Mouse (Mus musculus) ES-E14 (cell line): ENCODE measurements around the gene Grin2c. TPM values are rescaled to one million over a fixed set of nuclear protein-coding genes. Genes with fewer than 3 reads are reported as not detected.

Experiments
- DNase-seq: peaks from one replicate; pipeline ENCODE4 v3.0.0-alpha.2; 2013; ENCODE audit warnings: low read depth, low spot score
- H3K27ac ChIP-seq: 2 replicates; pipeline ENCODE4 v1.5.1; 2012; ENCODE audit warnings: low read depth, mild to moderate bottlenecking, low read length, moderate library complexity, mixed read lengths; ENCODE audit not compliant: poor library complexity, insufficient read depth, severe bottlenecking
- H3K36me3 ChIP-seq: 2 replicates; pipeline ENCODE4 v1.6.1; 2012; ENCODE audit warnings: mild to moderate bottlenecking, low read length, moderate library complexity, mixed read lengths; ENCODE audit not compliant: control insufficient read depth, poor library complexity, insufficient read depth, severe bottlenecking
- H3K4me1 ChIP-seq, 2 experiments: fragments of 150-350 bp in 1 of 2; sonication (generic) in 1 of 2; 2 replicates each; pipeline ENCODE4 v1.6.1; 2012; ENCODE audit warnings: low read length in 2 of 2, mild to moderate bottlenecking in 1 of 2, mixed read lengths in 1 of 2; ENCODE audit not compliant: control insufficient read depth in 2 of 2, insufficient read depth in 2 of 2, poor library complexity in 1 of 2
- H3K4me3 ChIP-seq, 2 experiments: fragments of 150-350 bp in 1 of 2; sonication (generic) in 1 of 2; 2 replicates each; pipeline ENCODE4 v1.5.1; 2012; ENCODE audit warnings: low read length in 2 of 2, low read depth in 1 of 2, mild to moderate bottlenecking in 1 of 2, mixed read lengths in 1 of 2; ENCODE audit not compliant: insufficient read depth in 1 of 2, poor library complexity in 1 of 2, severe bottlenecking in 1 of 2
- H3K9ac ChIP-seq: 2 replicates; pipeline ENCODE4 v1.6.1; 2012; ENCODE audit warnings: low read depth, mild to moderate bottlenecking, low read length, mixed read lengths; ENCODE audit not compliant: poor library complexity, insufficient read depth, severe bottlenecking
- H3K9me3 ChIP-seq: fragments of 150-350 bp; sonication (generic); 2 replicates; pipeline ENCODE4 v1.6.1; 2012; ENCODE audit warnings: low read depth, mild to moderate bottlenecking, low read length; ENCODE audit not compliant: control insufficient read depth, insufficient read depth
- CHD2 ChIP-seq: IDR thresholded peaks from 2 replicates; pipeline ENCODE4 v1.6.1; 2014; ENCODE audit warnings: mild to moderate bottlenecking, low read depth, low read length, inconsistent platforms
- HCFC1 ChIP-seq: IDR thresholded peaks from 2 replicates; pipeline ENCODE4 v1.6.1; 2012; ENCODE audit warnings: low read length, inconsistent platforms, borderline replicate concordance; ENCODE audit not compliant: insufficient read depth
- MAFK ChIP-seq: IDR thresholded peaks from 2 replicates; pipeline ENCODE4 v1.6.1; 2014; ENCODE audit warnings: mild to moderate bottlenecking, low read depth, low read length, inconsistent platforms; ENCODE audit not compliant: insufficient read depth
- ZC3H11A ChIP-seq: IDR thresholded peaks from 2 replicates; pipeline ENCODE4 v1.6.1; 2012; ENCODE audit warnings: low read depth, mild to moderate bottlenecking, inconsistent platforms, low read length, borderline replicate concordance
- ZNF384 ChIP-seq: IDR thresholded peaks from 2 replicates; pipeline ENCODE4 v1.6.1; 2012; ENCODE audit warnings: low read depth, low read length, inconsistent platforms
- in situ Hi-C, 2 experiments: fragments of 600-800 bp; cut with MboI; formaldehyde crosslinking; loops; one replicate each; pipeline ENCODE4 v1.15.1; 2025; ENCODE audit warnings: low sequenced_read_pairs in 2 of 2, inconsistent platforms in 1 of 2; ENCODE audit not compliant: unreplicated experiment in 2 of 2
- total RNA-seq: library from RNA; depleted of rRNA; stranded (reverse); fragments of 300-350 nt; gene quantifications from 2 replicates; pipeline ENCODE4 v1.2.3, GENCODE M21; 2012

Gene Grin2c
- total RNA-seq, 1 experiment, result 0.22 TPM

DNA sequence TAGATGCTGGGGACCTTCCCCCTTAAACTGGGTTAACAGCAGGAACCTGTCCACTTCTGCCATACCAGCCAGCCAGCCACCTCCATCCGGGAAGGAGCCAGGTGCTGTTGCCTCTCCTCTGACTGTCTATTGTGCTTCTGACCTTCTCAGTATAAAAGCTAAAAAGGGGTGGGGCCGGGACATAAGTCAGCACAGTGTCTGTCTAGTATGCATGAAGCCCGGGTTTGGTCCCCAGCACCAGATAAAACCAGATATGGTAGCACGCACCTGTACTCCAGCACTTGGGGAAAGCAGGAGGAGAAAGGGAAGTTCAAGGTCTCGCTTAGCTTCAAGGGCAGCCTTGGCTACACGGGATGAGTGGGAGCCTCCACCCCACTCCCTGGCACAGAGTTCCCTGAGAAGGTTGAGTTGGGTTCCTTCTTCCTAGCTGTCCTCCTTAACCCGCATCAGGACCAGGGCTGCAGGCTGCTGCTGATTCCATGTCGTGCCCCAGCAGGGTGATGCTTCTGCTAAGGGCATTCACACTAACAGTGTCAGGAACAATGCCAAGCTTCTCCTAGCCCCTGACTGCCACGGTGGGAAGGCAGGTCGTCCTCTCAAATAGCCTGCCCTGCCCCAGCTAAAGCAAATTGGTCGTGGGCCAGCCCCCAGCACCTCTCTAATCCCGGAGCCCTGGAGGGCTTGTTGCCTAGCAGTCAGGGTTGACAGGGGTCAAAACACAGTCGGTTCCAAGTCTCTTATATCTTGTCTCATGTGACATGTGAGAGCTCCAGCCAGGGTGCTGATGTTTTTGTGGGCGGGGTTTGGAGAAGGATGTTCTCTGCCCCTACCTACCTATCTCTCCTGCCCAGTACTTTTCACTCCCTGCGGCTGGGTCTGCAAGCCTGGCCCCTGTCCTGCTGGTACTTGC, 37.8 kb downstream of the Grin2c start:
- H3K27ac ChIP-seq, result no peak overlapping the region
- peak; percentile 41 for DNase-seq
- in situ Hi-C loops, result no loop called here
- H3K9ac ChIP-seq, result no peak overlapping the region
- H3K9me3 ChIP-seq, result no peaks in the 10 kb centered on the region
- no peak overlapping the region for H3K4me3 ChIP-seq
- H3K4me1 ChIP-seq, result peaks cover 0 to 34% of the 10 kb centered on the region in 2 experiments; a peak in 1 of 4 replicates
- TF ChIP-seq ZC3H11A (no peak), MAFK (no peak), CHD2 (no peak), HCFC1 (no peak), ZNF384 (no peak)
- H3K36me3 ChIP-seq, result no peaks in the 10 kb centered on the region

DNA sequence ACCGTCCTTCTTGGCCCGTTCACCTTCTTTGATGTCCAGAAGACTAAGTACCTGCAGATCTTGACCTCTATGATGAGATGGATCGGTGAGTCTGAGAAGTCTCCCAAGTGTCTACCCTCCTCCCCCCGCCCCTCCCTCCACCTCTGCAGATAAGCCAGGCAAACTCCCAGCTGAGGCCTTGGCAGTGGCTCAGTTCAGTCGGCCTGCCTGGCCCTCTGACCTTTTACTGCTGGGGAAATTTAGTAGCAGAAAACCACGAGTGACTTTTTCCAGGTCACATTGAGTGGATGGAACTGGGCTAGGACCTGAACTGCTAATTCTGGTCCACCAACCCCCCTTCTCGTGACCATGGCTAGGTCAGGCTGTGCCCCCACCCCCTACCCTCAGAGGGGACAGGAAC, 38.6 kb downstream of the Grin2c start:
- in situ Hi-C loops, result no loop called here
- no peaks in the 10 kb centered on the region for H3K9me3 ChIP-seq
- H3K27ac ChIP-seq, result no peak overlapping the region
- no peak overlapping the region for H3K9ac ChIP-seq
- no peaks in the 10 kb centered on the region for H3K36me3 ChIP-seq
- H3K4me3 ChIP-seq, result no peak overlapping the region
- H3K4me1 ChIP-seq, result peaks cover 0 to 29% of the 10 kb centered on the region in 2 experiments; a peak in 1 of 4 replicates
- DNase-seq, result no peak
- TF ChIP-seq ZNF384 (no peak), CHD2 (no peak), HCFC1 (no peak), MAFK (no peak), ZC3H11A (no peak)

DNA sequence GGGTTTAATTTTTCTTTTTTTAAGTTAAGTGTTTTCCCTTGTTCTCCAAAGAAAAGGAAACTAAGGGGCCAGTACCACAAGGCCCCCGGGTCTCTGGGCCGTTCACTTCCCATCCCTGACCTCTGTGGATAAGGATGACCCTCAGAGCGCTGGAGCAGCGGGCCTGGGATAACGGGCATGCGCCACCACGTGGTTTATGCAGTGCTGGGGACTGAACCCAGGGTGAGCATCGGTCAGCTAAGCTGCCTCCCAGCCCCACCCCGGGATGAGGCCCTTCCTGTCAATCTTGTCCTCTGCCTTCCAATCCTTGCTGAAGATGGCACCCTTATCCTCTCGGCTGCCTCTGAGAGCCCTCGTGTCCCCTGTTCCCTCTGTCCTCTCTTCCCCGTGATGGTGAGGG, 39.4 kb downstream of the Grin2c start:
- peaks cover 0 to 29% of the 10 kb centered on the region in 2 experiments; a peak in 1 of 4 replicates for H3K4me1 ChIP-seq
- TF ChIP-seq HCFC1, result no peak
- TF ChIP-seq CHD2, result no peak
- no peak for TF ChIP-seq ZC3H11A
- TF ChIP-seq ZNF384, result no peak
- no peak for TF ChIP-seq MAFK
- in situ Hi-C loops, result no loop called here
- no peaks in the 10 kb centered on the region for H3K36me3 ChIP-seq
- DNase-seq, result no peak
- H3K4me3 ChIP-seq, result no peak overlapping the region
- no peaks in the 10 kb centered on the region for H3K9me3 ChIP-seq
- H3K27ac ChIP-seq, result no peak overlapping the region
- H3K9ac ChIP-seq, result no peak overlapping the region

DNA sequence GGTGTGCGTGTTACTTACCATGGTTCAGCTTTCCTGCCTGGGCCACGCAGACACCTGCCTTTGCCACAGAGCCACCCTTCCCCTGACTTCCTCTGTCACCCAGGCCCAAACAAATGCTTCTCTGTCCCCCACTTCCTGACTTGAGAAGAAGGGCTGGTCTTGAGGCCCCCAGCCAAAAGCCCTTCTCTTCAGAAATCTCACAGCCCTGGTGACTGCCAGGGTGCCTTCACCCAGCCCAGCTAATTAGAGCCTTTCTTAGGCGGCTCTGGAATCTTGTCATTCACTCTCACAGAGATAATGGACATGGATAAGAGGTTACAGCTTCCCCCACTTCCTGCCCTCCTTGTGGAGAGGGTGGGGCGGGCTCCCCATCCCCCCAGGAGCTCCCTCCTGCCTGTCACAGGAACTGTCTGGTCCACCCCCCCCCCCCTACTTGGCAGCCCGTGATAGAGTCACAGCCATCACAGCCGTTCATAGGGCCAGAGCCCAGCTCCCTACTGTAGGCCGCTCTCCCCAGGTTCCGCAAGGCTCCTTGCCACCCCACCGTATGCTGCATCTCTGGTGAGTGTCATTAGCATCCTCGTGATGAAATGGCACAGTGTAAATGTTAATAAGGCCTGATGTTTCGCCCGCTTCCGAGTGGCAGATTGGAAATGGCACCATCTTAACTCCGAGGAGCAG, 40.1 kb downstream of the Grin2c start:
- Histone ChIP-seq H3K9me3 (no peaks in the 10 kb centered on the region), H3K36me3 (no peaks in the 10 kb centered on the region), H3K4me3 (no peak overlapping the region), H3K27ac (no peak overlapping the region), H3K4me1 (peaks cover 0 to 29% of the 10 kb centered on the region in 2 experiments; a peak in 1 of 4 replicates), H3K9ac (no peak overlapping the region)
- in situ Hi-C loops, result no loop called here
- TF ChIP-seq ZNF384 (no peak), ZC3H11A (no peak), CHD2 (no peak), MAFK (no peak)
- no peak for DNase-seq
